Mouse (Mus musculus): ENCODE measurements around the gene Gm21985.
"Not testable (repeated sequence)": the region's sequence is repeated elsewhere in the genome, so short reads cannot be mapped to it uniquely, and the experiment has no call there.

Gene Gm21985

DNA sequence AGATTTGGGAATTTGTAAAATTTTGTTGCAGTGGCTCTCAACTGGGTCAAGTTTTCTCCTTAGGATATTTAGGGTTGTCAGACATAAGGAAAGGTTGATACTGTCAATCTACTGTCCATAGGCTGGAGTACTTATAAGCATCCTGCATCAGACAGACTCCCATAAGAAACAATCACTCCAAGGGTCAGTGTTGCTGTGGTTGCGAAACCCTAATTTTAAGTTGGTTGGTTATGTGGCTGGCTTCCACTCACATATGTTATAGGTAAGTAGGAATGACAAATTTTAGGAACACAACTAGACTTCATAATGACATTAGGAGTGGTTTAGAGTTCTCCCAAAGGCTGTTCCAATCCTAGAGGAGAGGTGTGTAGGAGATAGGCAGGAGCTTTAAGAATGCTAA lies 115.1 kb downstream of the Gm21985 start:
- in situ Hi-C loops (cut with MboI, MseI): no loop called here

DNA sequence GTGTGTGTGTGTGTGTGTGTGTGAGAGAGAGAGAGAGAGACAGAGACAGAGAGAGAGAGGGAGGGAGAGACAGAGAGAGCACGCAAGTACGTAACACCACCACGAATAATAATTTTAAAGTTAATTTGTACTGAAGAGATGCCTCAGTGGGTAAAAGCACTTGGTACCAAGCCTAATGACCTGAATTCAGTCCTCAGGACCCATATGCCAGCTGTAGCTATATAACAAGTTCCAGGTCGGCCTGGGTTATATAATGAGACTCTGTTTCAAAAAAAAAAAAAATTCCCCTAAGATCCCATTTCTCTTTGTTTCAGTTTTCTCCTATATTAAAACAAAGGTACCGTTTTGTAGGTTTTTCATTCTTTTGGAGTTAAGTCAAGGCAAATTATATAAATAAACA lies 124.7 kb downstream of the Gm21985 start:
- in situ Hi-C loops (cut with MboI, MseI): loop anchor here (5.0 kb wide), 1 partner anchor 51 kb away; no protein-coding TSS in a partner anchor

DNA sequence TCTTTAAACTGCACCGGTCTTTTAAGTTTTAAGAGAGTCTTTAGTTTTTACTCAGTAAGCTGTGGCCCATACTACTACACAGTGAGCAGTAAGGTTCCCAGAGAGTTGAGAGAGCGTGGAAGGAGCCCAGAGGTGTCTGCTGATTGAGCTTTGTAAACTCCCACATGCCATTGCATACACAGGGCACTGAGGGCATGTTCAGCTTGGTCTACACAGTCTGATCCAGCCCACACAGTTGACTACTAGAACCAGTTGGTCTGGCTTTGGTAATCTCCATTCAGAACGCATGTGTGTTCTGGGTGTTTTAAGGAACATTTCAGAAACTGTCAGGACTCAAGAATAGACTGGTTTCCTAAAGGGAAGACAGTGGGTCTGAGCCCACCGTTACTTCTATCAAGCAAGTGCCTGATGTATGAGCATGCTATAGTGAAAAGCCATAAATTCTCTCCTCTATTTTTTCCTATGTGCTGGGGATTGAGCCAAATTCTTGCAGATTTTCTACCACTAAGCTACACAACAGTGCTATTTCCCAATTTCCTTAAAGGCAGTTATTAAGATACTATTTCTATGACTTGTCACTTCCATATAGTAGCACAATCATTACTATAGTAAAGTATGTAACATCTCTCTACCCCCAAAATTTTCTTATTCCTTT lies 125.4 kb downstream of the Gm21985 start:
- in situ Hi-C loops (cut with MboI, MseI): loop anchor here (5.0 kb wide), 1 partner anchor 51 kb away; no protein-coding TSS in a partner anchor

DNA sequence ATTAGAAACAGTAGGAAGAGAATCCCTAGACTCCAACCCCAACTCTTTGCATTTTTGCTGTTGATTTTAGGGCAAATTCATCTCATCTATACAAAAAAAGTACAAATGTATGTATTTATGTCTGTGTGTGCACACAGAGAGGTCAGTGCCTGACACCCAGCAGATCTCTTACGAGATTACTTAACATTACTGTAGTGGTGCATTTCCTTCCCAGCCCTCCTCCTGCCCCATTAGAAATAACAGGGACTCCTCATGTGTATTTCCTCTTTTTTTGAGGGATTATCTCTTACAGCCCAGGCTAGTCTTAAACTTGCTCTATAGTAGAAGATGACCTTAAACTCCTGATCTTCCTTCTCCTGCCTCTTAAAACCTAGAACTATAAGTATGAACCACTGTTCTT lies 126.6 kb downstream of the Gm21985 start:
- in situ Hi-C loops (cut with MboI, MseI): loop anchor here (5.0 kb wide), 1 partner anchor 50 kb away; no protein-coding TSS in a partner anchor

GRCm38 (mm10) chr2:112393958-112394357 lies 127.8 kb downstream of the Gm21985 start:
- in situ Hi-C loops (cut with MboI, MseI): loop anchor here (5.0 kb wide), 1 partner anchor 48 kb away; no protein-coding TSS in a partner anchor

- in situ Hi-C loops (cut with MboI, MseI): no loop called here
Measured at GRCm38 (mm10) chr2:112396649-112397048, 130.5 kb downstream of the Gm21985 start.

GRCm38 (mm10) chr2:112407030-112407429 lies 140.9 kb downstream of the Gm21985 start:
- in situ Hi-C loops (cut with MboI, MseI): no loop called here

DNA sequence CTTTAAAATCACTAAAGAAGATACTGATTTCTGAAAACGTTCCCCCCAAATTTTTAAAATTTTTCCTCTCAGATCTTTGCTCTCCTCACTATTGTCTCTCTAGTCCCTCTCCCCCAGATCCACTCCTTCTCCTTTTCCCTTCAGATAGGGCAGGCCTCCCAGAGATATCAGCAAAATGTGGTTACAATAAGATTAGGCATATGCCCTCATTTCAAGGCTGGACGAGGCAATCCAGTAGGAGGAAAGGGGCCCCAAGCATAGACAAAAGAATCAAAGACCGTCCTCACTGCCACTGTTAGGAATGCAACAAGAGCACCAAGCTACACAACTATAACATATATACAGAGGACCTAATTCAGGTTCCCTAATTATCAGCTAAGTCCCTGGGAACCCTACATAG lies 159.2 kb downstream of the Gm21985 start:
- in situ Hi-C loops (cut with MboI, MseI): no loop called here

DNA sequence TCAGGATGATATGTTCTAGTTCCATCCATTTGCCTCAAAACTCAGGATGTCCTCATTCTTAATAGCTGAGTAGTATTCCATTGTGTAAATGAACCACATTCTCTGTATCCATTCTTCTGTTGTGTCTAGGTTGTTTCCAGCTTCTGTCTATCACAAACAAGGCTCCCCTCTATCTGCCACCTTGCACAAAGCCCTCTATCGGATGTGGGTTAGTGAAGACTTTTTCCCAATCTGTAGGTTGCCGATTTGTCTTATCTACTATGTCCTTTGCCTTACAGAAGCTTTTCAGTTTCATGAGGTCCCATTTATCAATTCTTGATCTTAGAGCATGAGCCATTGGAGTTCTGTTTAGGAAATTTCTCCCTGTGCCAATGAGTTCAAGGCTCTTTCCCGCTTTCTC lies 162.4 kb downstream of the Gm21985 start:
- in situ Hi-C loops (cut with MboI, MseI): not testable (repeated sequence)

GRCm38 (mm10) chr2:112429665-112430064 lies 163.6 kb downstream of the Gm21985 start:
- in situ Hi-C loops (cut with MboI, MseI): loop anchor here (10.0 kb wide), 1 partner anchor 435 kb away; the partner anchor contains the start of gene Olfr1309

DNA sequence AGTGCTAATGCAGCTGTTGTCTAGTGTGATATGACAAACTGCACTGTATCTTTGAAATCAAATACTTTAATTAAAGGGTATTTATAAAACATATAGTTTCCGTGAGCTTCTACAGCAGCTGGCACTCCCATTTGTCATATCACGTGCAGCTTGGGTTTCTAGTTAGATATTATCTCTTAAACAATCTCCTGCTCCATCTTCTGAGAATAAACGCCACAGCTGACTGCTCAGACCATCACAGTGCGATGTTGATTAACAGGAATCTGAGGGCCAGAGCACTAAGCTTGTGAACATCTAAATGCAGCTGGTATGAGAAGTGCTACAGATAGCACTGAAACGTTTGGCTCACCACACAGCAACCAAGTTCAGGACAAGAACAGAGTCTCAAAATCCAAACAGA lies 164.3 kb downstream of the Gm21985 start:
- in situ Hi-C loops (cut with MboI, MseI): loop anchor here (10.0 kb wide), 1 partner anchor 436 kb away; the partner anchor contains the start of gene Olfr1309

- in situ Hi-C loops (cut with MboI, MseI): loop anchor here (10.0 kb wide), 1 partner anchor 438 kb away; the partner anchor contains the start of gene Olfr1309
Measured at GRCm38 (mm10) chr2:112432523-112432922, 166.4 kb downstream of the Gm21985 start.

- in situ Hi-C loops (cut with MboI, MseI): loop anchor here (10.0 kb wide), 1 partner anchor 439 kb away; the partner anchor contains the start of gene Olfr1309
Measured at GRCm38 (mm10) chr2:112433359-112433758, 167.2 kb downstream of the Gm21985 start.

- in situ Hi-C loops (cut with MboI, MseI): loop anchor here (10.0 kb wide), 1 partner anchor 441 kb away; the partner anchor contains the start of gene Olfr1309
Measured at GRCm38 (mm10) chr2:112436292-112436691, 170.2 kb downstream of the Gm21985 start.

GRCm38 (mm10) chr2:112437589-112437988 lies 171.5 kb downstream of the Gm21985 start:
- in situ Hi-C loops (cut with MboI, MseI): loop anchor here (10.0 kb wide), 1 partner anchor 443 kb away; the partner anchor contains the start of gene Olfr1309

- in situ Hi-C loops (cut with MboI, MseI): loop anchor here (5.0 kb wide), 1 partner anchor 51 kb away; no protein-coding TSS in a partner anchor
Measured at GRCm38 (mm10) chr2:112443491-112443890, 177.4 kb downstream of the Gm21985 start.

GRCm38 (mm10) chr2:112445511-112445910 lies 179.4 kb downstream of the Gm21985 start:
- in situ Hi-C loops (cut with MboI, MseI): no loop called here

- in situ Hi-C loops (cut with MboI, MseI): not testable (repeated sequence)
Measured at GRCm38 (mm10) chr2:112448046-112448445, 181.9 kb downstream of the Gm21985 start.

- in situ Hi-C loops (cut with MboI, MseI): no loop called here
Measured at GRCm38 (mm10) chr2:112448510-112449059, 182.5 kb downstream of the Gm21985 start.

DNA sequence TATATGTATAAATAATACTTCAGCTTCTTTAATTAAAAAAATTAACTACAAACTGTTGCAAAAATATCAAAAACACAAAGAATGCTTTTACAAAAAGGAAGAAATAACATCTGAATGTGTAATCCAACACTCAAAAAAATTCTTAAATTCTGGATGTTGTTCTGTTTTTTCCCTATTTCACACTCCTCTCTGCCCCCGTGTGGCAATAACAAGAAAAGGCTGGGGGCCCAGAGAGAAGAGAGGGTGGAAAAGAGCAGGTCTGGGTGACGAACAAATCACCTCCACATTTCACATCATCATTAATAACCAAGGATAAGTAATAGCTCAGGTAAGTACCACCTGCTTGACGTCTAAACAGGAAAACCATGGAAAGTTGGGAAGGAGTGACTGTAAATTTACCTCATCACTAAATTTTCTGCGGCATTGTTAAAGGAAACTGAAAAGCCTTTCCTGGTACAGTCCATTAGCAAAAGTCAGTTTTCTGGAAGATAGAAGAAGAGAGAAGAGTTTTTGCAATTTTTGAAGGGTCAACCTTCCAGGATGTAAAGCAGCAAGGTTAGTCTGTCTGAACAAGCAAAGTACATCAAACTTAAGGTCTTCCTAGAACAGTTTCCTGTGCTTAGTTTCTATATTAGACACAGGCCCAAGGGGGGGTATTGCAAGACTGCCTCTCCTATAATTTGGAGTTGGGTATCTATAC lies 183.6 kb downstream of the Gm21985 start:
- in situ Hi-C loops (cut with MboI, MseI): no loop called here

GRCm38 (mm10) chr2:112452513-112452912 lies 186.4 kb downstream of the Gm21985 start:
- in situ Hi-C loops (cut with MboI, MseI): not testable (repeated sequence)

All from T-helper 2 cell (primary cell).